Mouse (Mus musculus) midbrain, embryonic 15.5 days (tissue): Measurements from ENCODE around the gene Pibf1. TPM values are rescaled to one million over a fixed set of nuclear protein-coding genes. Genes with fewer than 3 reads are reported as not detected.

ENCODE experiments used
- ATAC-seq: fragments of 200-750 bp; cut with Nextera tagmentation; replicated peaks from 2 replicates; pipeline ENCODE4 v1.8.0; 2017; ENCODE audit warnings: moderate TSS enrichment
- H3K27ac ChIP-seq: fragments of 300-500 bp; sonication (generic); 2 replicates; pipeline ENCODE4 v1.5.1; 2015; ENCODE audit warnings: mild to moderate bottlenecking, inconsistent platforms
- H3K27me3 ChIP-seq: fragments of 300-500 bp; sonication (generic); replicated peaks from 2 replicates; pipeline ENCODE4 v1.6.1; 2015; ENCODE audit warnings: inconsistent platforms
- H3K36me3 ChIP-seq: fragments of 300-500 bp; sonication (generic); replicated peaks from 2 replicates; pipeline ENCODE4 v1.6.1; 2015; ENCODE audit warnings: inconsistent platforms
- H3K4me1 ChIP-seq: fragments of 300-500 bp; sonication (generic); 2 replicates; pipeline ENCODE4 v1.6.1; 2015; ENCODE audit warnings: inconsistent platforms
- H3K4me2 ChIP-seq: fragments of 300-500 bp; sonication (generic); 2 replicates; pipeline ENCODE4 v1.6.1; 2015; ENCODE audit warnings: inconsistent platforms, mild to moderate bottlenecking, moderate library complexity
- H3K4me3 ChIP-seq: fragments of 300-500 bp; sonication (generic); 2 replicates; pipeline ENCODE4 v1.5.1; 2015; ENCODE audit warnings: mild to moderate bottlenecking, inconsistent platforms
- H3K9ac ChIP-seq: fragments of 300-500 bp; sonication (generic); 2 replicates; pipeline ENCODE4 v1.6.1; 2015; ENCODE audit warnings: mild to moderate bottlenecking, inconsistent platforms
- H3K9me3 ChIP-seq: fragments of 300-500 bp; sonication (generic); 2 replicates; pipeline ENCODE4 v1.6.1; 2016; ENCODE audit warnings: inconsistent platforms
- WGBS: fragments of 180-500 bp; shearing (Covaris S2); methylation state at CpG from one replicate; pipeline ENCODE4 v1.1.7; 2015; ENCODE audit warnings: mixed read lengths; 5-methylcytosine and 5-hydroxymethylcytosine counted together
- polyA plus RNA-seq: library from polyadenylated mRNA; unstranded; fragments of >200 nt; fragmentation: Nextera tagmentation; extraction: Ambion mirVana; gene quantifications from 2 replicates; pipeline ENCODE4 v1.2.1, GENCODE M21; 2015

Gene Pibf1
- polyA plus RNA-seq, 1 experiment from 2014 or later = 17.4 TPM

DNA sequence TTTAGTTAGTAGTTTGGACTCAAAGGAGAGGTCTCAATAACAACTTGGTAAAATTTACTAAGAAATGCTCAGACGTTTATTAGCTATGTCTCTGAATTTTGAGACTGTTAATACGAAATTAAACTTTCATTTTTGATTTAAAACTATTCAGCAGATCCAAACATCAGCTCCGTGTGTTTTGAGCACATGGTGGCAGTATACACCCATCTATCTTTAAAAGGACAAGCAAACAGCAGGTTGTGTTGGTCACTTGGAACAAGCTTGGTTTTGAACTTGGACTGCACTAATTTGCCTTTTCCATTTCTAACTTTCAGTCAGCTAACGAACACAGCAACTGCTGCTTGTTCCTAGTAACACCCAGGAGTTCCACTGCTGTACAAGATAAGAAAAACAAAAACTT lies 18.4 kb downstream of the Pibf1 start:
- H3K9me3 ChIP-seq = no peaks in the 10 kb centered on the region
- ATAC-seq = no peak

GRCm38 (mm10) chr14:99121584-99122339 lies 22.5 kb downstream of the Pibf1 start:
- Histone ChIP-seq H3K4me2 (no peak overlapping the region), H3K9me3 (no peaks in the 10 kb centered on the region), H3K27ac (no peak overlapping the region), H3K36me3 (peaks cover 10% of the 10 kb centered on the region), H3K4me1 (no peaks in the 10 kb centered on the region), H3K27me3 (no peaks in the 10 kb centered on the region), H3K9ac (no peak overlapping the region), H3K4me3 (no peak overlapping the region)
- ATAC-seq = no peak
- WGBS = 87% methylated on average over 11 of the region's 11 CpGs

More for the DNA sequence above, 18.4 kb downstream of the Pibf1 start:
- H3K36me3 ChIP-seq = peaks cover 16% of the 10 kb centered on the region
- H3K4me2 ChIP-seq = no peak overlapping the region
- H3K4me3 ChIP-seq = no peak overlapping the region
- no peak overlapping the region for H3K27ac ChIP-seq
- H3K4me1 ChIP-seq = no peaks in the 10 kb centered on the region
- WGBS = 85% methylated on average over 4 of the region's 4 CpGs
- no peaks in the 10 kb centered on the region for H3K27me3 ChIP-seq
- H3K9ac ChIP-seq = no peak overlapping the region

GRCm38 (mm10) chr14:99124076-99124475 lies 24.9 kb downstream of the Pibf1 start:
- no peak for ATAC-seq
- Histone ChIP-seq H3K9me3 (no peaks in the 10 kb centered on the region), H3K9ac (no peak overlapping the region), H3K27me3 (no peaks in the 10 kb centered on the region), H3K4me3 (no peak overlapping the region), H3K4me2 (no peak overlapping the region), H3K36me3 (0 out of 2 replicates have a peak, but pooled peaks cover 6% of the 10 kb centered on the region), H3K27ac (no peak overlapping the region), H3K4me1 (no peaks in the 10 kb centered on the region)
- 91% methylated on average over 4 of the region's 4 CpGs for WGBS

GRCm38 (mm10) chr14:99126713-99127112 lies 27.5 kb downstream of the Pibf1 start:
- H3K4me1 ChIP-seq = no peaks in the 10 kb centered on the region
- H3K4me3 ChIP-seq = no peak overlapping the region
- no peak for ATAC-seq
- H3K27me3 ChIP-seq = no peaks in the 10 kb centered on the region
- WGBS = 91% methylated on average over 4 of the region's 4 CpGs
- H3K9me3 ChIP-seq = no peaks in the 10 kb centered on the region
- H3K36me3 ChIP-seq = 0 out of 2 replicates have a peak, but pooled peaks cover 3% of the 10 kb centered on the region
- H3K9ac ChIP-seq = no peak overlapping the region
- H3K4me2 ChIP-seq = no peak overlapping the region
- H3K27ac ChIP-seq = no peak overlapping the region

- Histone ChIP-seq H3K36me3 (0 out of 2 replicates have a peak, but pooled peaks cover 3% of the 10 kb centered on the region), H3K27ac (no peak overlapping the region), H3K9ac (no peak overlapping the region), H3K27me3 (no peaks in the 10 kb centered on the region), H3K4me2 (no peak overlapping the region), H3K4me1 (no peaks in the 10 kb centered on the region), H3K9me3 (no peaks in the 10 kb centered on the region), H3K4me3 (no peak overlapping the region)
- ATAC-seq = no peak
- WGBS = 74% methylated on average over 1 of the region's 1 CpGs
Observed at GRCm38 (mm10) chr14:99127509-99127908, 28.3 kb downstream of the Pibf1 start.

- no peak for ATAC-seq
- Histone ChIP-seq H3K9ac (no peak overlapping the region), H3K4me2 (no peak overlapping the region), H3K36me3 (0 out of 2 replicates have a peak, but pooled peaks cover 1% of the 10 kb centered on the region), H3K27me3 (no peaks in the 10 kb centered on the region), H3K4me1 (no peaks in the 10 kb centered on the region), H3K9me3 (no peaks in the 10 kb centered on the region), H3K27ac (no peak overlapping the region), H3K4me3 (no peak overlapping the region)
- WGBS = 88% methylated on average over 2 of the region's 2 CpGs
Observed at GRCm38 (mm10) chr14:99129050-99129449, 29.8 kb downstream of the Pibf1 start.

DNA sequence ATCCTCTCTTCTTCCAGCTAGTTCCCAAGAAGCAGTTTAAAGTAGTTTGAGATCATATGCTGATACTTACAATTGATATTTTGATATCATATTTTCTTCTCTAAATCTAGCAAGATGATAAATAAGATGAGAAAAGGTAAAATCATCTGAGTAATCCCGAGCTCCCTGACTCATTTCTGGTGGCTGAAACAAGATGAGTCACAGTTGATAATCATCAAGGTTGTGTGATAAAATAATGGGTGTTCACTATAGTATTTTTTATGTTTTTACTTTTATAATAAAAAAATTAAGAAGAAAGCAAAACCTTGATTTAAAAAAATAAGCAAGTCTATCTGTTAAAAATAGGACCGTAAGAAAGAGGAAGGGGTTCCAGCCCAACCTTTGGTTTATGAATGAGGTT lies 34.8 kb downstream of the Pibf1 start:
- no peak overlapping the region for H3K9ac ChIP-seq
- H3K4me3 ChIP-seq = no peak overlapping the region
- peaks cover 2% of the 10 kb centered on the region; the same call in 1 of the 2 replicates for H3K36me3 ChIP-seq
- no peaks in the 10 kb centered on the region for H3K4me1 ChIP-seq
- ATAC-seq = no peak
- no peaks in the 10 kb centered on the region for H3K9me3 ChIP-seq
- H3K27ac ChIP-seq = no peak overlapping the region
- 97% methylated on average over 2 of the region's 2 CpGs for WGBS
- no peak overlapping the region for H3K4me2 ChIP-seq
- no peaks in the 10 kb centered on the region for H3K27me3 ChIP-seq

DNA sequence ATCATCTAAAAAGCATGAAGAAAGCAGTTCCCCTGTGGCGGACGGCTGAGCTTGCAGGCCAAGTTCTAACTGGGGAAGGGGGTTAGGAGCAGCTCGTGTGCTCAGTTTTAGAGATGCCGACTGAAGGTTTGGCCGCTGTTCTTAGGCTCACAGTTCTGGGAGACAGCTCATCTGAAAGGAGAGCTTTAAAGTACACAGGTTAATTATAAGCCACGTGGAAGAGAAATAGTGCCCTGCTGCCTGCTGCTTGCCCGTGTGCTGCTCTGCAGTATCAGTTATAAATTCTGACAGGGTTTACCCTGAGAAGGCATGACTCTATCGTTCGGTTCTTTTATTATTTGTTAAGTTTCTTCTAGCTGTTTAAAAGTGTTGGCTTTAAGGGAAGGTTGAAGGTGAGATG lies 36.5 kb downstream of the Pibf1 start:
- Histone ChIP-seq H3K9ac (no peak overlapping the region), H3K4me3 (no peak overlapping the region), H3K4me1 (no peaks in the 10 kb centered on the region), H3K36me3 (peaks cover 2% of the 10 kb centered on the region; the same call in 1 of the 2 replicates), H3K4me2 (no peak overlapping the region), H3K27ac (no peak overlapping the region), H3K9me3 (no peaks in the 10 kb centered on the region), H3K27me3 (no peaks in the 10 kb centered on the region)
- WGBS = 85% methylated on average over 9 of the region's 9 CpGs
- no peak for ATAC-seq

- Histone ChIP-seq H3K27ac (no peak overlapping the region), H3K27me3 (no peaks in the 10 kb centered on the region), H3K9ac (no peak overlapping the region), H3K4me1 (no peaks in the 10 kb centered on the region), H3K9me3 (no peaks in the 10 kb centered on the region), H3K36me3 (peaks cover 2% of the 10 kb centered on the region; the same call in 1 of the 2 replicates), H3K4me3 (no peak overlapping the region), H3K4me2 (no peak overlapping the region)
- WGBS = 93% methylated on average over 16 of the region's 16 CpGs
- no peak for ATAC-seq
Observed at GRCm38 (mm10) chr14:99136297-99136696, 37.1 kb downstream of the Pibf1 start.

GRCm38 (mm10) chr14:99140036-99140435 lies 40.8 kb downstream of the Pibf1 start:
- ATAC-seq = no peak
- H3K36me3 ChIP-seq = no peaks in the 10 kb centered on the region; the same call in 1 of the 2 replicates
- H3K27ac ChIP-seq = no peak overlapping the region
- 96% methylated on average over 2 of the region's 2 CpGs for WGBS
- H3K4me1 ChIP-seq = no peaks in the 10 kb centered on the region
- H3K27me3 ChIP-seq = no peaks in the 10 kb centered on the region
- H3K4me3 ChIP-seq = no peak overlapping the region
- H3K9me3 ChIP-seq = no peaks in the 10 kb centered on the region
- H3K4me2 ChIP-seq = no peak overlapping the region
- H3K9ac ChIP-seq = no peak overlapping the region

- H3K4me2 ChIP-seq = no peak overlapping the region
- no peaks in the 10 kb centered on the region for H3K4me1 ChIP-seq
- no peak overlapping the region for H3K27ac ChIP-seq
- H3K27me3 ChIP-seq = no peaks in the 10 kb centered on the region
- H3K9me3 ChIP-seq = no peaks in the 10 kb centered on the region
- H3K9ac ChIP-seq = no peak overlapping the region
- no peaks in the 10 kb centered on the region for H3K36me3 ChIP-seq
- no peak overlapping the region for H3K4me3 ChIP-seq
- WGBS = 16% methylated on average over 15 of the region's 15 CpGs
- peak; percentile 96 for ATAC-seq
Observed at GRCm38 (mm10) chr14:99141786-99142633, 42.8 kb downstream of the Pibf1 start.

- Histone ChIP-seq H3K4me3 (no peak overlapping the region), H3K4me1 (no peaks in the 10 kb centered on the region), H3K9ac (no peak overlapping the region), H3K36me3 (no peaks in the 10 kb centered on the region), H3K9me3 (no peaks in the 10 kb centered on the region), H3K4me2 (no peak overlapping the region), H3K27me3 (no peaks in the 10 kb centered on the region), H3K27ac (no peak overlapping the region)
- 49% methylated on average over 1 of the region's 1 CpGs for WGBS
- ATAC-seq = no peak
Observed at GRCm38 (mm10) chr14:99146841-99147240, 47.6 kb downstream of the Pibf1 start.
